Mouse (Mus musculus): Measurements from ENCODE around the gene Ptprs. TPM values are rescaled to one million over a fixed set of nuclear protein-coding genes. Genes with fewer than 3 reads are reported as not detected.

Ptprs gene
- polyA plus RNA-seq, 1 experiment from 2014 or later, result 58.1 TPM

DNA sequence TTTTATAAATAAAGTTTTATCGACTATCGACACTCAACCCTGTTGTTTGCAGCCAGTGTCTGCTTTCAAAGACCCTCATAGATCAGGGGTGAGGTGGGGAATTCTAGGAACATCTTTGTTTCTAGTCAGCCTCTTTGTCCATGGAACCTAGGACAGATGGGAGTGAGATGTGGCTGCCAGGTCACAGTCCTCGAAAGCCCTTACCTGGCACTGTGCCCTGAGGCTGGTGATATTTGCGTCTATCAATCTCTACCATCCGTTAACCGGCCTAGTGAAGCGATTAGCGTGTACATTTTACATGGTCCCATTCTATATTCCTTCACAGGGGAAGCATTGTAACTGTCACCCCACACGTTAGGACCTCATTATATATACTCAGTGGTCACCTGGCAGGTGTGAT lies 9.6 kb upstream of the Ptprs start:
- Histone ChIP-seq H3K36me3 (ENCODE audit: control insufficient read depth, insufficient read depth, low read length) (no peaks in the 10 kb centered on the region), H3K4me1 (ENCODE audit: control insufficient read depth, insufficient read depth, low read length) (no peaks in the 10 kb centered on the region), H3K4me3 (ENCODE audit: low read depth, low read length) (no peak overlapping the region), H3K27ac (ENCODE audit: low read depth, low read length) (no peak overlapping the region), H3K9me3 (replicated peaks; ENCODE audit: control insufficient read depth, low read length) (peaks cover 4% of the 10 kb centered on the region; the same call in 1 of the 2 replicates), H3K4me2 (no peak overlapping the region), H3K9ac (ENCODE audit: low read depth, low read length) (no peak overlapping the region), H3K27me3 (ENCODE audit: control insufficient read depth, insufficient read depth, low read length) (no peaks in the 10 kb centered on the region; the same call in 1 of the 2 replicates)
- whole genome bisulfite sequencing (ENCODE audit: insufficient replicate concordance), result 88% methylated on average over 9 of the region's 9 CpGs
- ATAC-seq (replicated peaks; ENCODE audit: insufficient number of reproducible peaks, low FRiP score, low TSS enrichment), result no peak

DNA sequence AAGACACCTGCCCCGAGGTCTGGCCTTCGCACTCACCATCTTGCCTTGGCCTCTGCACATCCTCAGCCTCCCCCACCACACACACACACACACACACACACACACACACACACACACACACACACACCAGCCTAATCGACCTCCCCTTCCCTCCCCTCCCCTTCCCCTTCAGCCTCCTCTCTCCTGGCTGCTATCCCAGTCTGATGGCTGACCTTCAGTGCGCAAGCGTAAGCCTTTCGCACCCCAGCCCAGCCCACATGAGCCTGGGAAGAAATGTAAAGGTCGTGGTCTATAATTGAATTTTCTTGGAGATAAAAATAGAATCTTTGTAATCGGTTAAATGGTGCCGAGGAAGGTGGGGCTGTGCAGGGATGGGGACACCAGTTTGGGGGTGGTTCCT lies 8.8 kb upstream of the Ptprs start:
- no peak overlapping the region for H3K9ac ChIP-seq (ENCODE audit: low read depth, low read length)
- H3K9me3 ChIP-seq (replicated peaks; ENCODE audit: control insufficient read depth, low read length), result no peaks in the 10 kb centered on the region
- 68% methylated on average over 9 of the region's 9 CpGs for WGBS (ENCODE audit: insufficient replicate concordance)
- H3K4me3 ChIP-seq (ENCODE audit: low read depth, low read length), result no peak overlapping the region
- H3K4me1 ChIP-seq (ENCODE audit: control insufficient read depth, insufficient read depth, low read length), result no peaks in the 10 kb centered on the region
- H3K4me2 ChIP-seq, result no peak overlapping the region
- H3K27me3 ChIP-seq (ENCODE audit: control insufficient read depth, insufficient read depth, low read length), result no peaks in the 10 kb centered on the region; the same call in 1 of the 2 replicates
- no peak for ATAC-seq (replicated peaks; ENCODE audit: insufficient number of reproducible peaks, low FRiP score, low TSS enrichment)
- H3K27ac ChIP-seq (ENCODE audit: low read depth, low read length), result no peak overlapping the region
- H3K36me3 ChIP-seq (ENCODE audit: control insufficient read depth, insufficient read depth, low read length), result no peaks in the 10 kb centered on the region

DNA sequence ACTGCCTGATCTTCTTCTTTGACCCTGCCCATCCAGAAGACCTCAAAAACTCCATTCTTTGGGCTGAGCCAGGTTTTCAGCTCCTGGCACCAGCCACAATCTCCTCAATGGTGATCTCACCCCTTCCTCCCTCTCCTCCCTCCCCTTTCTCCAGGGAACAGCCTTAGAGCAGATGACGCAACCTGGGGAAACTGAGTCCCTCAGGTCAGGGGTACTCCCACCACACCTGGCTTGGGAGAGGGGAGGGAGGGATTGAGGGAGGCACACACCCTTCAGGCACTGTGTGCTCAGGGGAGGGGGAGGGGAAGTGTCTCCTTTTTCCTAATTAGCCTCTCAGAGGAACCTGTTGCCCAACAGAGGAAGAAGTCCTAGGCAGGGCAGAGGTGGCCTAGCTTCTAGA lies 6.4 kb upstream of the Ptprs start:
- H3K4me1 ChIP-seq (ENCODE audit: control insufficient read depth, insufficient read depth, low read length), result no peaks in the 10 kb centered on the region
- no peaks in the 10 kb centered on the region for H3K36me3 ChIP-seq (ENCODE audit: control insufficient read depth, insufficient read depth, low read length)
- no peak overlapping the region for H3K9ac ChIP-seq (ENCODE audit: low read depth, low read length)
- H3K27me3 ChIP-seq (ENCODE audit: control insufficient read depth, insufficient read depth, low read length), result no peaks in the 10 kb centered on the region; the same call in 1 of the 2 replicates
- H3K9me3 ChIP-seq (replicated peaks; ENCODE audit: control insufficient read depth, low read length), result no peaks in the 10 kb centered on the region
- ATAC-seq (replicated peaks; ENCODE audit: insufficient number of reproducible peaks, low FRiP score, low TSS enrichment), result no peak
- 63% methylated on average over 1 of the region's 1 CpGs for WGBS (ENCODE audit: insufficient replicate concordance)
- H3K4me2 ChIP-seq, result no peak overlapping the region
- H3K27ac ChIP-seq (ENCODE audit: low read depth, low read length), result no peak overlapping the region
- H3K4me3 ChIP-seq (ENCODE audit: low read depth, low read length), result no peak overlapping the region

DNA sequence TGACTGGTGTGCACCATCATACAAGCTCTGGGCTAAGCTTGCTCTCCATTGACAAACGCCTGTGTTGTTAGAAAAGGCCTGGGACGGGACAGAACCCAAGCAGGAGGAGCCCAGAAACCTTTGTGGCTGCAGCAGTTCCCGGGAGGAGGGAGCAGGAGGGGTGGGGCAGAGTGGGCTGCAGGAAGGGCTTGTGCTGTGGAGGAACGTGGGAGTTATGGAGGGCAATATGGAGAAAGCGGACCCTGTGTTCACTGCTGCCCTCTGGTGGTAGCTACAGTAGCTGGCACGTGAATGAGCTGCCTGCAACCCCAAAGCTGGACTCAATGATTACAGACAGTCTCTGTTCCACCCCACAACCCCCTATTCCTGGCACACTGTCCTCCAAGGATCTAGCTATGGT lies 3.1 kb upstream of the Ptprs start:
- Histone ChIP-seq H3K27ac (ENCODE audit: low read depth, low read length) (no peak overlapping the region), H3K4me3 (ENCODE audit: low read depth, low read length) (no peak overlapping the region), H3K4me1 (ENCODE audit: control insufficient read depth, insufficient read depth, low read length) (peaks cover 10% of the 10 kb centered on the region), H3K4me2 (no peak overlapping the region), H3K27me3 (ENCODE audit: control insufficient read depth, insufficient read depth, low read length) (peaks cover 17% of the 10 kb centered on the region), H3K9ac (ENCODE audit: low read depth, low read length) (no peak overlapping the region), H3K36me3 (ENCODE audit: control insufficient read depth, insufficient read depth, low read length) (no peaks in the 10 kb centered on the region), H3K9me3 (replicated peaks; ENCODE audit: control insufficient read depth, low read length) (no peaks in the 10 kb centered on the region)
- 18% methylated on average over 6 of the region's 6 CpGs for WGBS (ENCODE audit: insufficient replicate concordance)
- ATAC-seq (replicated peaks; ENCODE audit: insufficient number of reproducible peaks, low FRiP score, low TSS enrichment), result no peak

DNA sequence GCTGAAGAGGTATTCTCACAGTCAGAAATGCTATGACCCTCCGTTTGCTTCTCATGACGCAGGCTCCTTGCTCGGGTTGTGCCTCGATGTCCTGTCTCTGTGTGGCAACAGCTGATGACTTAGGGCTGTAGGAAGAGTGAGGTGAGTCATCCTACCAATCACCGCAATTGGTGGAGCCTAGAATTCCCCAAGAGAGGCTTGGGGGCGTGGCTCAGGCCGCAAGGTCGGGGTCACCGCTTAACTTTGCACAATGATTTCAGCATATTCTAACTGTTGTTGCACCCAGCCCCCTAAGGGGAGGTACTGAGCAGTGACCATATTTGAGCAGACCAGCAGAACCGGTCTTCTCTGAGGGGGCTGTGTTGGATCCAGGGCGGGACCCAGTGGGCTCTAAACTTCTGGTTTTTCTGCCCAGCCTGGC lies 1.9 kb upstream of the Ptprs start:
- Histone ChIP-seq H3K36me3 (ENCODE audit: control insufficient read depth, insufficient read depth, low read length) (no peaks in the 10 kb centered on the region), H3K4me1 (ENCODE audit: control insufficient read depth, insufficient read depth, low read length) (peaks cover 21% of the 10 kb centered on the region), H3K9ac (ENCODE audit: low read depth, low read length) (no peak overlapping the region), H3K4me2 (no peak overlapping the region), H3K27me3 (ENCODE audit: control insufficient read depth, insufficient read depth, low read length) (peaks cover 28% of the 10 kb centered on the region), H3K4me3 (ENCODE audit: low read depth, low read length) (no peak overlapping the region), H3K27ac (ENCODE audit: low read depth, low read length) (no peak overlapping the region), H3K9me3 (replicated peaks; ENCODE audit: control insufficient read depth, low read length) (no peaks in the 10 kb centered on the region)
- 53% methylated on average over 11 of the region's 11 CpGs for WGBS (ENCODE audit: insufficient replicate concordance)
- no peak for ATAC-seq (replicated peaks; ENCODE audit: insufficient number of reproducible peaks, low FRiP score, low TSS enrichment)

DNA sequence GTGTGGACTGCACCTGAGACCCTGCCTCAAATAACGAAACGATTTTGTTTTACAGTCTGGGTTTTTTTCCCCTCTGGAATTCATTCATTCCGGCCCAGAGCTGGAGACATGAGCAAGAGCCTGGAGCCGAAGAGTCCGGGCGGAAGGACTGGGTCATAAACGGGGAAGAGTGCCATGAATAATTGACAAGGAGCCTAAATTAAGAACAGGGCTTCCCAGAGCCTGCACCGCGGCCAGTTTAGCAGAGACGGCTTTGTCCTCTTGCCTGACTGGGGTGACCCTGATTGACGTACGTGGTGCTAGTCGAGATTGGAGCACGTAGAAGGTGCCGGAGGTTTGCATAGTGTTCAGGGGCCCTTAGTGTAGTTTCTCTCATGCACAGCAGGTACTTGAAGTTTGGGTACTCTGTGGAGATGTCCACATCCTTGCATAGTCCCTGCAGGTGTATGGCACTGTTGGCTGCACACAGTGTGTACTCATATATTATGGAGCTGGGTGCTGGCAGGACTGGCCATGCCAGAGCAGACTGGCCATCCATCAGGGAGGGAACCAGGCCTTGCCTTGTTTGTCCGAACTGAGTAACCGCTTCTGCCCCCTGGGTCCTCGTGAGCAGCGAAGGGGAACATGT lies 1.0 kb upstream of the Ptprs start:
- H3K27ac ChIP-seq (ENCODE audit: low read depth, low read length), result no peak overlapping the region
- H3K36me3 ChIP-seq (ENCODE audit: control insufficient read depth, insufficient read depth, low read length), result no peaks in the 10 kb centered on the region
- no peak overlapping the region for H3K4me3 ChIP-seq (ENCODE audit: low read depth, low read length)
- H3K9me3 ChIP-seq (replicated peaks; ENCODE audit: control insufficient read depth, low read length), result no peaks in the 10 kb centered on the region
- WGBS (ENCODE audit: insufficient replicate concordance), result 86% methylated on average over 19 of the region's 19 CpGs
- H3K4me2 ChIP-seq, result no peak overlapping the region
- peaks cover 28% of the 10 kb centered on the region for H3K4me1 ChIP-seq (ENCODE audit: control insufficient read depth, insufficient read depth, low read length)
- ATAC-seq (replicated peaks; ENCODE audit: insufficient number of reproducible peaks, low FRiP score, low TSS enrichment), result no peak
- H3K9ac ChIP-seq (ENCODE audit: low read depth, low read length), result no peak overlapping the region
- H3K27me3 ChIP-seq (ENCODE audit: control insufficient read depth, insufficient read depth, low read length), result peaks cover 37% of the 10 kb centered on the region

DNA sequence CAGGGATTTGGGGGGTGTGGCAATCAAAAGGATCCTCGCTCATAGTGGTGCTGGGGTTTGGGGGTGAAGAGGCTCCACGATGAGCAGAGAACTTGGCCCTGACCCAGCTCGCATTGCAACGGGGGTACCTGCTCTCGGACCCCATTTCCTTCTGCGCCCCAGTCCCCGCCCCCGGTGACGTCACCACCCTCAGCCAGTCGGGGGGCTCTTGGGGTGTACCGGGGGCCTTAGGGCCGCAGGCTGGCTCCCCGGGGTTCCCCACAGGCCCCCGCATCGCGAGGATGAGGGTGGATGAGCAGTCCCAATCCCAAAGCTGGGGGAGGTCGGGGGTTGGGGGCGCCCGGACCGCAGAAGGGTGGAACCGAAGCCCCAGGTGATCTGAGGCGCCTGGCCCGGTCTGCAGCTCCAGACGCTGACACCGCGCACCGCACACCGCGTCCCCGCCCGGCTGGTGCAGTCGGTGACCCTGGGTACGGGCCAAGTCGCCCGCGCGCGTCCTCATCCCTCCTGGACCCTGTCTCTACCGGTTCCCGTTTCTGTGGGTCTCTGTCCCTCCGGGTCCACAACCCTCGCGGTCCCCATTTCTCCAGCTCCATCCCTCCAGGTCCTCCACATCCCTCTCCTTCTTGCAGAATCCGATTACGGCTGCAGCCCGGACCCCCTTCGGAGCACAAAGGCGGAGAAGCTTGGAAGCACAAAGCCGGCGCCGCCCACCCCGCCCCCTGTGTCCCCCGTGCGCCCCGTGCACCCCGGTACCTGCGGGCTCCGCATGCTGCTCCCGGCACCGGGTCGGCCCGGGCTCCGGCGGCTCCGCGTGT lies 490 bp downstream of the Ptprs start:
- peak overlapping the region; percentile 50 for H3K27ac ChIP-seq (ENCODE audit: low read depth, low read length)
- peak overlapping the region; percentile 98 for H3K4me2 ChIP-seq
- H3K9me3 ChIP-seq (replicated peaks; ENCODE audit: control insufficient read depth, low read length), result no peaks in the 10 kb centered on the region
- peak overlapping the region; percentile 75 for H3K4me3 ChIP-seq (ENCODE audit: low read depth, low read length)
- H3K9ac ChIP-seq (ENCODE audit: low read depth, low read length), result peak overlapping the region; percentile 88
- ATAC-seq (replicated peaks; ENCODE audit: insufficient number of reproducible peaks, low FRiP score, low TSS enrichment), result peak; percentile 15; the same call in 1 of the 2 replicates
- H3K4me1 ChIP-seq (ENCODE audit: control insufficient read depth, insufficient read depth, low read length), result peaks cover 35% of the 10 kb centered on the region
- H3K36me3 ChIP-seq (ENCODE audit: control insufficient read depth, insufficient read depth, low read length), result no peaks in the 10 kb centered on the region
- 1% methylated on average over 65 of the region's 66 CpGs for WGBS (ENCODE audit: insufficient replicate concordance)
- peaks cover 46% of the 10 kb centered on the region for H3K27me3 ChIP-seq (ENCODE audit: control insufficient read depth, insufficient read depth, low read length)

DNA sequence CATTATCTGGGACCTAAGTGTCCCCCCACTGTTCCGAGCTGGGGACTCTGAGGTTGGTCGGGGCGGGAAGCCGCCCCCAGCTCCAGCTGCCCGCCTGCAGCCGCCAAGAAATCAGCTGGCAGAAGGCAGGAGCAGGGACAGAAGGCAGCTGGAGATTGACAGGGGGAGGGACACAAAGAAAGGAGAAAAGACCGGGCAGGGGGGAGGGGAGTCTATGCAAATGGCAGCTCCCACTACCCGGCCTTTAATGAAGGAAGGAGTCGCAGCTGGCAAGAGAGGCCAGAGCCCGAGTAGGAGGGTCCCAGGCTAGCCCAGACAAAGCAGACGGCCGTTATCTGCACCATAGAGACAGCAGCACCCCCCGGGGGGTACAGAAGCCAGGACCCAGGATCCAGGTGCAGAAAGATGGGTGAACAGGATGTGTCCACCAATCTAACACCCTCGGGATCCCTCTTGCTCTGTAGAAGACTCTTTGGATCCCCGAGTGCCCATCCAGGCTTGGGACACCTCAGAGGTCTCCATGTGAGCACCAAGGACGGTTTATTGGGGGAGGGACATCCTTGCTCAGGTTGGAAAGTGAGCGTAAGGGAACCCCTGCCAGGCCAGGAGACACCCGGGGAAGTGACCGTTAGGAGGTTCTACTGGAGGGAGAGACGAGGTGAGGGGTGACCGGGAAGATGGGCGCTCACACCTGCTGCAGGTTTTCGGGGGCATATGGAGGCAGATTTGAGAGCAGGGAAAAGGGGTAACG lies 1.3 kb downstream of the Ptprs start:
- Histone ChIP-seq H3K27ac (ENCODE audit: low read depth, low read length) (no peak overlapping the region), H3K4me1 (ENCODE audit: control insufficient read depth, insufficient read depth, low read length) (peaks cover 43% of the 10 kb centered on the region), H3K9me3 (replicated peaks; ENCODE audit: control insufficient read depth, low read length) (no peaks in the 10 kb centered on the region), H3K4me2 (peak overlapping the region; percentile 98), H3K4me3 (ENCODE audit: low read depth, low read length) (peak overlapping the region; percentile 75), H3K27me3 (ENCODE audit: control insufficient read depth, insufficient read depth, low read length) (peaks cover 46% of the 10 kb centered on the region), H3K36me3 (ENCODE audit: control insufficient read depth, insufficient read depth, low read length) (no peaks in the 10 kb centered on the region), H3K9ac (ENCODE audit: low read depth, low read length) (peak overlapping the region; percentile 88)
- WGBS (ENCODE audit: insufficient replicate concordance), result 1% methylated on average over 24 of the region's 24 CpGs
- no peak for ATAC-seq (replicated peaks; ENCODE audit: insufficient number of reproducible peaks, low FRiP score, low TSS enrichment)

Measured in heart, embryonic 11.5 days (tissue).